Mouse (Mus musculus): Measurements from ENCODE around the gene Scn11a. TPM values are rescaled to one million over a fixed set of nuclear protein-coding genes. Genes with fewer than 3 reads are reported as not detected.

The Scn11a gene
- 0.15 and 0.17 TPM in 2 replicates for polyA plus RNA-seq (2015; fragmentation: Nextera tagmentation; extraction: Ambion mirVana)

DNA sequence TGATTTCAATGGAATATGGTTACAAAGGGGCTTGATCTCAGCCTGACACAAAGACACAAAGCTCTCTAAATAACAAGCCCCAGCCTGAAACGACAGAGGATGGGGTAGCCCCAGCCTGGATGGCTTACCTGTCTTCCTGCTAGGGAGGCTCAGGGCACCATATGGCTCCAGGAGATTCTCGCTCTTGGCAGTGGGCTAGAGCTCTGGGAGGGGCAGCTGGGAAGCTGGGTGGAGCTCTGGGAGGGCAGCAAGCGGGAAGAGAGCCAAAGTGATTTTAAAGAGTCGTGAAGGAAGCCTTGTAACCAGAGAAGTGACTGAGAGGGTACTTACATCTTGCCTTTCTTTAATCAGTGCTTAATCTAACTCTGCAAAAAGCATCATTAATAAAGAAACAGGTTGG, at the start of gene Scn11a:
Scn11a (minus strand) TSS at position 160 of the 400 bp plus-strand sequence.
- 55% methylated on average over 4 of the region's 4 CpGs for WGBS
- Histone ChIP-seq H3K27me3 (no peaks in the 10 kb centered on the region), H3K4me2 (replicated peaks) (no peak within 1 kb of the TSS), H3K9me3 (no peaks in the 10 kb centered on the region), H3K4me1 (replicated peaks) (no peaks in the 10 kb centered on the region), H3K36me3 (no peaks in the 10 kb centered on the region), H3K9ac (replicated peaks) (no peak within 1 kb of the TSS), H3K27ac (no peak within 1 kb of the TSS), H3K4me3 (replicated peaks) (no peak within 1 kb of the TSS)
- ATAC-seq = no peak

DNA sequence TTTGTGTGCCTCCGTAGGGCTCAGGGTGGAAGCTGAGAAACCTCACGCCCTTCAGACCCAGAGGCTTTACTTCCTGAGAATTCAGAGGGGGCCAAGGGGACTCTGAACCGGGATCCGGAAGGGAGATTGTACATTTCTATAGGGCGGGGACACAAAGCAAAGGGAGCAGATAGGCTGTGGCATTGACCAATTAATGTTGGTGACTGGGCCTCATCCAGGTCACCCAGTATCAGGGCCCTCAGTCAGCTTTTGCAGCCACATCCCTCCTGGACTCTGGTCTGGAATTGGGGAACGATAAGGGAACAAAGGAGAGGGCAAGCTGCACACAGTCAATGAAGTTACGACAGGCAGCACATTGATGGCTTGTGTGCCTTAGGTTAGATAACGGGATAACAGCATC, 28.9 kb upstream of the Scn11a start:
- no peak overlapping the region for H3K4me2 ChIP-seq (replicated peaks)
- no peaks in the 10 kb centered on the region for H3K27me3 ChIP-seq
- H3K27ac ChIP-seq = no peak overlapping the region
- WGBS = 71% methylated on average over 8 of the region's 8 CpGs
- H3K9me3 ChIP-seq = no peaks in the 10 kb centered on the region
- H3K4me3 ChIP-seq (replicated peaks) = no peak overlapping the region
- H3K9ac ChIP-seq (replicated peaks) = no peak overlapping the region
- no peaks in the 10 kb centered on the region for H3K36me3 ChIP-seq
- H3K4me1 ChIP-seq (replicated peaks) = peaks cover 11% of the 10 kb centered on the region
- no peak for ATAC-seq

DNA sequence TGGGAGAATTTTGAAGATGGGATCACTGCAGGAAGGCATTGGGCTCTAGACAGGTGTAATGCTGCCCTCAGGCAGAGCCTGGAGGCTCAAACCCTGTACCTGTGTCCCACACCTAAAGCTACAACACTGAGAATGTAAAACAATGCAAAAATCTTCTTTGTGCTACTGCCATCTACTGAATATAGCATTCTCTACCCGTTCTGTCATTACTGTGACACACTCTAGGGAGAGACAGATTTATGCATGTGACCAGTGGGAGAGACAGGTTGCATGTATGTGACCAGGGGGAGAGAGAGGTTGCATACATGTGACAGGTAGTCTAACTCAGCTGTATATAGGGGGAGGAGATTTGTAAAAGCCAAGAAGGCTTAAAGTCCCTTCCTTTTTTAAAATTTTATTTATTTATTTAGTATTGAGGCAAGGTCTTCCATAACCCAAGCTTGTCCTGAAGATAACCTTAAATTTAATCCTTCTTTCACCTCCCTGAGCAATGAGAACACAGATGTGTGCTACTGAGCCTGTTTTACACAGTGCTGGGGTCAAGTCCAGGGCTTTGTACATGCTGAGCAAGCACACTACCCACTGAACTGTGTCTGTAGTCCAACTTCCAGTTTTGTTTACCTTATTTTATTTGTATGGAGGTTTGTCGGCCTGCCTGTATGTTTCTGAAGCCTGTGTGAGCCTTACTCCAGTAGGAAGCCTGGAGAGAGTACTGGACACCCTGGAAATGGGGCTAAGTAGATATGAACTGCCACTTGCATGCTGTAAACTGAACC, 28.0 kb upstream of the Scn11a start:
- Histone ChIP-seq H3K27ac (peak overlapping the region; percentile 47), H3K4me2 (replicated peaks) (no peak overlapping the region), H3K4me3 (replicated peaks) (no peak overlapping the region), H3K4me1 (replicated peaks) (peaks cover 19% of the 10 kb centered on the region), H3K27me3 (no peaks in the 10 kb centered on the region), H3K9me3 (no peaks in the 10 kb centered on the region), H3K9ac (replicated peaks) (no peak overlapping the region), H3K36me3 (no peaks in the 10 kb centered on the region)
- 79% methylated on average over 2 of the region's 2 CpGs for WGBS
- ATAC-seq = no peak; the same call in 1 of the 2 replicates

DNA sequence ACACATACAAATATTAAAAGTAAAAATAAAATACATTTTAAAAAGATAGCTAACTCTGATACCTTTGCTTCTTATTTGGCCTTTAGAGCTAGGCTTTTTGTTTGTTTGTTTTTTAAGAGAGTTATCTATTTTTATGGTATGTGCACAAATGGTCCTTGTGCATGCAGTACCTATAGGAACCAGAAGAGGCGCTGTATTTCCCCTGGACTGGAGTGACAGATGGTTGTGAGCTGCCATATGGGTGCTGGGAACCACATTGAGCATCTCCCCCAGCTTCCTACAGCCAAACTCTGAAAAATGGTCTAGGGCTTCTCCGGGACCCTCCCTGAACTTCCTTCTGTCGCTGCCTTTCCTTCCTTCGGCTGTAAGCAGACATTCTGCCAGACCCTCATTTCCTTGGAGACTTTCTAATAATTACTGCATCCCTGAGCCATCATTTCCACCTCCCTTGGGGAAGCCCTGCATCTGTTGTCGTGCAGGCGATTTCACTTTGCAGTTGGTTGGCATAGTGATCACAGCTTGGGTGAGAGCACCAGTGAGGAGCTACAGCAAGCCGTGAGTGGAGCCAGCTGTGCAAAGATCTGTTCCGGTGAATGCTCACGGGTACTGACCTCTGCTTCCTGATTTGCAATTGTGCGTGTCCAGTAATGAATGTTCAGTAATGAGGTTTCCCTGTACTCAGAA, 27.2 kb upstream of the Scn11a start:
- Histone ChIP-seq H3K4me2 (replicated peaks) (no peak overlapping the region), H3K27ac (peak overlapping the region; percentile 47), H3K4me3 (replicated peaks) (no peak overlapping the region), H3K9me3 (no peaks in the 10 kb centered on the region), H3K36me3 (no peaks in the 10 kb centered on the region), H3K9ac (replicated peaks) (no peak overlapping the region), H3K4me1 (replicated peaks) (peaks cover 19% of the 10 kb centered on the region), H3K27me3 (no peaks in the 10 kb centered on the region)
- 62% methylated on average over 10 of the region's 10 CpGs for WGBS
- peak; percentile 54; the same call in 1 of the 2 replicates for ATAC-seq

DNA sequence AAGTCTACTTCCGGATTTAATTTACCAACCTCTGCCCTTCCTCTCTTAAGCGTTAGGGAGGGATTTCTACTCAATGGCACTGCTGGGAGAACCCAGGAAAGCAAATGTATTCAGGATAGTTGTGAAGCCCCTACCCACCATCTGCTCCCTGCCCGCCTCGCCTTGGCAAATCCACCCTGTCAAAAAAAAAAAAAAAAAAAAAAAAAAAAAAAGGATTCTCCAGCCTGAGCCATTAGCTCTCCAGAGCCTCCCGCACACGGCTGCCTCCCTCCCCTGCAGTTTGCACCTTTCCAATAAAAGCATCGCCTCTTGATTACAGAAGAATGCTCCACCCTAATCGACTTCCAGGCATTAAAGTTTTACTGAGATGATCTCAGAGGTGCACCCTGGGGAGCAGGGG, 24.0 kb upstream of the Scn11a start:
- 12% methylated on average over 8 of the region's 8 CpGs for WGBS
- Histone ChIP-seq H3K9me3 (no peaks in the 10 kb centered on the region), H3K27me3 (no peaks in the 10 kb centered on the region), H3K9ac (replicated peaks) (no peak overlapping the region), H3K27ac (no peak overlapping the region), H3K4me2 (replicated peaks) (no peak overlapping the region), H3K36me3 (no peaks in the 10 kb centered on the region), H3K4me1 (replicated peaks) (peaks cover 23% of the 10 kb centered on the region), H3K4me3 (replicated peaks) (no peak overlapping the region)
- ATAC-seq = no peak

DNA sequence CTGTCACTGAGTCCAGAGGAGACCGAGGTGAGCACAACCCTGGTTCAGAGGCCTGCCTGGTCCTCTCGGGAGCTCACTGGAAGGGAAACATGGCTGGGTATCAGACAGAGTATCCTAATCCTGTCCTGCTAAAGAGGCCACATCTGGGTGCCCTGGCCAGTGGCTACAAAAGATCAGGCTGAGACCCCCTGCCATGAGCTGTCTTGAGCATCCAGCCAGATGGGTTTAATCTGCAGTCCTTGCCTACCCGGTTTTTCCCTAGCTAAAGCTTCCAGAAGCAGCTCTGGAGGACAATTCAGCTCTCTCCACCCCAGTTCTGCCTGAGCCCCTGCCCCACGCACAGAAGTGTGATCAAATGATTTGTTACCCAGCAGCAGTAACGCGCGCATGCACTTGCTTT, 23.4 kb upstream of the Scn11a start:
- WGBS = 21% methylated on average over 7 of the region's 7 CpGs
- Histone ChIP-seq H3K36me3 (no peaks in the 10 kb centered on the region), H3K9ac (replicated peaks) (no peak overlapping the region), H3K4me3 (replicated peaks) (no peak overlapping the region), H3K4me2 (replicated peaks) (no peak overlapping the region), H3K9me3 (no peaks in the 10 kb centered on the region), H3K4me1 (replicated peaks) (peaks cover 23% of the 10 kb centered on the region), H3K27ac (no peak overlapping the region), H3K27me3 (no peaks in the 10 kb centered on the region)
- ATAC-seq = no peak

DNA sequence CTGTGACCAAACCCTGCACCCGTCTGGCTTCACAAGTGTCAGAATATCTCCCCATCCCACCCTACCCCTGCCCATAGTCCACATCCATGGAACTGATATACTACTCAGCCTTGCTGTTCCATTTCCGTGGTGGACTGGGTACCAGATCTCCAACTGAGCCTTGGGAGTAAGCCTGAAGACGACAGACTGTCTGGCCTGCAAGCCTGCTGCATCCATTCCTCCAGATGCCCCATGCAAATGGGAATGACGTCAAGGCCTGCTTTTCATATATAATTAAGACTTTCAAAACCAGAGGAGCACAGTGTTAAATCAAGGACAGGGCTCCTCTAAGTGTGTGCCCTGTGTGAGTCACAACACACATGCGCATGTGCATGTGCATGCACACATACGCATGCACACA, 21.9 kb upstream of the Scn11a start:
- Histone ChIP-seq H3K9ac (replicated peaks) (no peak overlapping the region), H3K4me2 (replicated peaks) (no peak overlapping the region), H3K27ac (no peak overlapping the region), H3K36me3 (no peaks in the 10 kb centered on the region), H3K4me3 (replicated peaks) (no peak overlapping the region), H3K9me3 (no peaks in the 10 kb centered on the region), H3K4me1 (replicated peaks) (peaks cover 27% of the 10 kb centered on the region), H3K27me3 (no peaks in the 10 kb centered on the region)
- WGBS = 68% methylated on average over 6 of the region's 6 CpGs
- ATAC-seq = no peak

DNA sequence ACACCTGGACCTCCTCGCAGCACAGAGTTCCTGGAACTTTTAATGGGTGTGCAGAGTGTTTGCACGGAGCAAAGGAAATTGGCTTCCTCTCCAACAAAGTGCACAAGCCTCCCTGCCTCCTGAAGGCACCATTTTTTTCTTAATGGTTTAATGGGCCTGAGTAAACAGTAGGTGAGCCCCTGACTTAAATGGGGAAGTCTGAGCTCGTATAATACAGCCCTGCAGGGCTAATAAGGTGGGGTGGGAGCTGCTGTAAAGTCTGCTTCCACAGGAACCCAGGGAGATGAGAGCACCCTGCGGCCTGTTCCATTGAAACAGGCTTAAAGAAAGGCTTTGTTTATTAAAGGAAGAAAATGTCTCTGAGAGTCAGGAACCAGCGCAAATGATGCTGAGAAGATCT, 19.5 kb upstream of the Scn11a start:
- no peak overlapping the region for H3K4me2 ChIP-seq (replicated peaks)
- 47% methylated on average over 5 of the region's 5 CpGs for WGBS
- H3K4me3 ChIP-seq (replicated peaks) = no peak overlapping the region
- H3K27ac ChIP-seq = no peak overlapping the region
- no peaks in the 10 kb centered on the region for H3K36me3 ChIP-seq
- ATAC-seq = no peak
- H3K27me3 ChIP-seq = no peaks in the 10 kb centered on the region
- peaks cover 35% of the 10 kb centered on the region for H3K4me1 ChIP-seq (replicated peaks)
- H3K9ac ChIP-seq (replicated peaks) = no peak overlapping the region
- no peaks in the 10 kb centered on the region for H3K9me3 ChIP-seq

DNA sequence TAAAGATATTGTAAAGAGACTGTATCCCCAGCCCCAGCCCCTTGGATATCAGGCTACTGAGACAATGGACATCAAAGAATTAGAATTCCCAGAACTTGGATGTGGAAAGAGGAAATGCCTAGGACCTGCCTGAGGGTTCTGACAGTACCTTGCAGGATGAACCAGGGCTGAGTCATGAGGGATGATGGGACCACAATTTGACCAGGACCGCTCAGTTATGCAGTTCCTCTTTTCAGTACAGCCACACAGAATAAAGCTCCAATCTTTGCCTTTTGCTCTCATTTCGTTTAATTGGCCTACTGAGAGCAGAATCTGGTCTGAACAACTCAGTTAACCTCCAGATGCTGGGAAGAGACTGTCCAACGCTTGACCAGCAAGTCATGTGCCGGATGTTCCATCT, 18.3 kb upstream of the Scn11a start:
- Histone ChIP-seq H3K27me3 (no peaks in the 10 kb centered on the region), H3K9me3 (no peaks in the 10 kb centered on the region), H3K36me3 (no peaks in the 10 kb centered on the region), H3K9ac (replicated peaks) (no peak overlapping the region), H3K4me2 (replicated peaks) (no peak overlapping the region), H3K4me1 (replicated peaks) (peaks cover 24% of the 10 kb centered on the region), H3K4me3 (replicated peaks) (no peak overlapping the region), H3K27ac (no peak overlapping the region)
- 92% methylated on average over 4 of the region's 4 CpGs for WGBS
- ATAC-seq = no peak

DNA sequence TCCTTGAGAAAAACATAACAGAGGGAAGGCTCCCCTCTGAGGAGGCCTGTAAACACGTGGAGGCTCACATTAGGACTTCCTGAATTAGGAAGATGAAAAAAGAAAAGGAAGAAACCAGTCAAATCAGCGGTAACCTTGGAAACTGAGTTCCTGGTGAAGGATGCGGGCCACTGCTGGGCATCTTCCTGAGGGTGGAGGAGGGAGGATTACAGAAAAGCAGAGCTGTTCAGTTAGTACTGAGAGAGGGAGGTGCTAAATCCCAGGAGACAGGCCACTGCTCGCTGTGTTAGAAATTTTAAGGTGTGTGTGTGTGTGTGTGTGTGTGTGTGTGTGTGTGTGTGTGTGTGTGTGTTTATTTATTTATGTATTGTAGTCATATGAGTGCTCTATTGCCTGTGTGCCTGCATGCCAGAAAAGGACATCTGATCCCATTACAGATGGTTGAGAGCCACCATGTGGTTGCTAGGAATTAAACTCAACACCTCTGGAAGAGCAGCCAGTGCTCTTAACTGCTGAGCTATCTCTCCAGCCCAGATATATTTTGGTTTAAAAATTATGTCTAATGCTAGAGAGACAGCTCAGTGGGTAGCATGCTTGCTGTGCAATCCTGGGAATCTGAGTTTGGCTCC, 17.4 kb upstream of the Scn11a start:
- Histone ChIP-seq H3K4me2 (replicated peaks) (no peak overlapping the region), H3K27ac (no peak overlapping the region), H3K4me3 (replicated peaks) (no peak overlapping the region), H3K4me1 (replicated peaks) (peaks cover 23% of the 10 kb centered on the region), H3K9me3 (no peaks in the 10 kb centered on the region), H3K27me3 (no peaks in the 10 kb centered on the region), H3K9ac (replicated peaks) (no peak overlapping the region), H3K36me3 (no peaks in the 10 kb centered on the region)
- 13% methylated on average over 4 of the region's 4 CpGs for WGBS
- no peak for ATAC-seq

DNA sequence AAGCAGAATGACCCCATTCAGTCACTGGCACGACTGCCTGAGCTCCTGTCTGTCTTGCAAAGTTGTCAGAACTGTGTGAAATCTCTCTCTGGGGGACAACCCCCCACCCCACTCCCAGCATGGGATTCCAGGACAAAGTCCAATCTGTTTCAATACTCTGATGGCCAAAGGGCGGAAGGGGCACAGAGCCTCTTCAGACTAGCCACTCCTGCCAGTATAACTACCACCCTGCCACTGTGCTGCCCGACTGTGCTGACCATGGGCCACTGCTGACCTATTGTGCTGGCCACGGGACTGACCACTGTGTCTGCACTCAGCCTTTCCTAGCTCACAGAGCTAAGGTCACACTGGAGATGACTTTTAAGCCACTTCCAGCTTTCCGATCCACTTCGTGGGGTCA, 16.8 kb upstream of the Scn11a start:
- no peak for ATAC-seq
- Histone ChIP-seq H3K4me2 (replicated peaks) (no peak overlapping the region), H3K36me3 (no peaks in the 10 kb centered on the region), H3K4me1 (replicated peaks) (peaks cover 23% of the 10 kb centered on the region), H3K27me3 (no peaks in the 10 kb centered on the region), H3K9ac (replicated peaks) (no peak overlapping the region), H3K9me3 (no peaks in the 10 kb centered on the region), H3K27ac (no peak overlapping the region), H3K4me3 (replicated peaks) (no peak overlapping the region)
- 21% methylated on average over 6 of the region's 6 CpGs for WGBS

DNA sequence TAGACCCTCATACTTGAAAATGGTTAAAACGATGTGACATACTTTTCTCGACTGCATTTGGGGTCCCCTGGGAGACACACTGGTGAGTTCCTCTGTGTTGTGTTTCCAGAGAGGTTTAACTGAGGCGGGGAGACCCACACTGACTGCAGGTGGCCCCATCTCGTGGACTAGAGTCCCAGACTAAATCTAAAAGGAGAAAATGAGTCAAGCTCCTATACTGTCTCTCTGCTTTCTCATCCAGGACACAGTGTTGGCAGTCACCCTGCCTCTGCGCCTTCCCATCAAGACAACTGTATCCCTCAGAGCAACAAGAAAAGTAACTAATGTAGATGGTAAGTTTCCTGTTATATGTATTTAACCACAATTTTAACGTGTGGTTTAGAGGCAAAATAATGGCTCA, 15.9 kb upstream of the Scn11a start:
- no peak overlapping the region for H3K4me3 ChIP-seq (replicated peaks)
- H3K9ac ChIP-seq (replicated peaks) = no peak overlapping the region
- no peak overlapping the region for H3K4me2 ChIP-seq (replicated peaks)
- WGBS = 84% methylated on average over 6 of the region's 6 CpGs
- no peaks in the 10 kb centered on the region for H3K36me3 ChIP-seq
- no peak overlapping the region for H3K27ac ChIP-seq
- no peaks in the 10 kb centered on the region for H3K27me3 ChIP-seq
- H3K4me1 ChIP-seq (replicated peaks) = peaks cover 18% of the 10 kb centered on the region
- no peaks in the 10 kb centered on the region for H3K9me3 ChIP-seq
- ATAC-seq = no peak

Data from midbrain, embryonic 13.5 days (tissue).